Mouse (Mus musculus): ENCODE data around the gene Il21.

DNA sequence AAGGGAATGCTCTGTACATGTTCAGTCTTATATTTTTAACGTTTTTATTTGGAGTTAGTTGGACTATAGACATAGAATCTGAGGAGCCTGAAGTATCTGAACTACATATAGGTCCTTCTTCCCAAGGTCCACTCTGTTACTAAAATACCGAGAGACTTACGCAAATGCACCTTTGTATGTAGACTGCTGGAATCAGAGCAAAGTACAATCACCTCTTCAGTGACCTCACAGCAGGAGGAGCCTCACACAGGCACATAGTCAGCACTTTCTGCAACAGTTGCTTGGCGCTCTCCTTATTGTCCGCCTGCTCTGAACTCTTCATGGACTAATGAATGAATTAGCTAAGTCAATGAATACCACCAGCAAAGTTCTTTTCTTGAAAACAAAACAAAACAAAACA lies 34.1 kb downstream of the Il21 start:
- TF ChIP-seq POLR2A (IDR thresholded peaks at IDR 0.05; ENCODE audit: borderline replicate concordance, insufficient read depth, low read length) (no peak), CTCF (IDR thresholded peaks at IDR 0.05; ENCODE audit: borderline replicate concordance, insufficient read depth, low read depth, low read length) (no peak)

All from cerebellum, adult 2 months (tissue).